Mouse (Mus musculus): ENCODE results near the gene Gm20820.
"Not testable (repeated sequence)": the region's sequence is repeated elsewhere in the genome, so short reads cannot be mapped to it uniquely, and the experiment has no call there.

Gene Gm20820

DNA sequence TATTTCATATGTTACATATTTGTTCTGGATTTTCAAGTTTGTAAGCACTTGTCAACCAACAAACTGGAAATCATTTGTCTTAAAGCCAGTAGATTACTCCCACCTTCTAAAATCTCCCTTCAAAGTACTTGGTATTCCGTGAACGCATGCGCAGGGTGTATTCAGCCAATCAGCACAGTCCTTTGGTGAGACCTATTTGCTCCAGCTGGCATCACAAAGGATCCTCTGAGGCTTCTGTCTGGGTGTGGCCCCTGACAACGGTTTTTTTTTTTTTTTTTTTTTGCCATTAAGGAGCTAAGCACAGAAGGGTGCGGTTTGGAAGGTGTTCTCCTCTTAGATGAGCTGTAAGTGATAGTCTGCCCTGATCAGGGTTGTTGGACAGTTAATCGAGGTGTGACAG lies at the start of gene Gm20820:
Gm20820 (plus strand) TSS at position 301 of the 400 bp plus-strand sequence.
- in situ Hi-C loops (cut with MboI; ENCODE audit: unreplicated experiment in 2 of 2) = not testable (repeated sequence)

Measured in v-Abl transformed pro-B cells (cell line).